Mouse (Mus musculus): ENCODE measurements around the gene Scp2. TPM values are rescaled to one million over a fixed set of nuclear protein-coding genes. Genes with fewer than 3 reads are reported as not detected.
"Not testable (repeated sequence)": the region's sequence is repeated elsewhere in the genome, so short reads cannot be mapped to it uniquely, and the experiment has no call there.

Scp2 gene
- total and polyA plus RNA-seq, 2 experiments from 2014 or later = 160 to 243 TPM

DNA sequence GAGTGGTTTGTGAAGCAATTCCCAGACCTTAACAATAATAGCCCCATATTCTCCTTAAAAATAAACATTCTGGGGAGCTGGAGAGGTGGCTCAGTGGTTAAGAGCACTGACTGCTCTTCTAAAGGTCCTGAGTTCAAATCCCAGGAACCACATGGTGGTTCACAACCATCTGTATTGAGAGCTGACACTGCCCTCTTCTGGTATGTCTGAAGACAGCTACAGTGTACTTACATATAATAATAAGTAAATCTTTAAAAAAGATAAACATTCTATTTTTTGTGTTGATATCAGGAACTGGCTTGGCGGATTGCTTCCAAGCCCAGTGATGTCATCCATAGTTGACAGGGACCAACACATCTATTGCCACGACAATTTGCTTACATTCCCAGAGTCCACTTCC lies 1.6 kb downstream of the Scp2 start:
- H3K4me3 ChIP-seq (ENCODE audit: low read depth, low read length); H3K4me1 ChIP-seq (ENCODE audit: control insufficient read depth, insufficient read depth); H3K27ac ChIP-seq (ENCODE audit: low read depth); H3K36me3 ChIP-seq (replicated peaks; ENCODE audit: control insufficient read depth, insufficient read depth, low read length); DNase-seq (ENCODE audit: low spot score); H3K4me2 ChIP-seq (ENCODE audit: low read depth, low read length); H3K9ac ChIP-seq (replicated peaks; ENCODE audit: low read depth, low read length); H3K9me3 ChIP-seq (replicated peaks; ENCODE audit: control insufficient read depth, low read length); H3K27me3 ChIP-seq (ENCODE audit: control insufficient read depth, insufficient read depth, low read length); ATAC-seq (ENCODE audit: insufficient read depth, low read depth): not testable (repeated sequence)
- peak; percentile 7; the same call in 1 of the 2 replicates for TF ChIP-seq CTCF (IDR thresholded peaks at IDR 0.05; ENCODE audit: low read depth)
- WGBS = 73% methylated on average over 2 of the region's 2 CpGs

DNA sequence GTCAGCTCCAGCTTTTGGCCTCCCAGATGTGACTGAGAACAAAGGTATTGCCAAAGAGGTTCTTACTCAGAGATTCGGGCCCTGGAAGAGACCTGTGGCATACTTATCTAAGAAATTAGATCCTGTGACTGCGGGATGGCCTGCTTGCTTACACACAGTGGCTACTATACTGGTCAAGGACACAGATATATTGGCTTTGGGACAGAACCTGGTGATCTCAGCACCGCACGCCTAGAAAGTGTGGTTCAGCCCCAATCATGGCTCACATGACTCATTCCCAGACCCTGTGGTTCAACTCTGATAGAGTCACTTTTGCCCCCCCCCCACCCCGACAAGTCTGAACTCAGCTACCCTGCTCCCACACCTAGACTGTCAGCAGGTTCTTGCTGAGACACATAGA lies 7.9 kb downstream of the Scp2 start:
- no peak overlapping the region for H3K27ac ChIP-seq (ENCODE audit: low read depth)
- no peaks in the 10 kb centered on the region for H3K9me3 ChIP-seq (replicated peaks; ENCODE audit: control insufficient read depth, low read length)
- WGBS = 73% methylated on average over 5 of the region's 5 CpGs

DNA sequence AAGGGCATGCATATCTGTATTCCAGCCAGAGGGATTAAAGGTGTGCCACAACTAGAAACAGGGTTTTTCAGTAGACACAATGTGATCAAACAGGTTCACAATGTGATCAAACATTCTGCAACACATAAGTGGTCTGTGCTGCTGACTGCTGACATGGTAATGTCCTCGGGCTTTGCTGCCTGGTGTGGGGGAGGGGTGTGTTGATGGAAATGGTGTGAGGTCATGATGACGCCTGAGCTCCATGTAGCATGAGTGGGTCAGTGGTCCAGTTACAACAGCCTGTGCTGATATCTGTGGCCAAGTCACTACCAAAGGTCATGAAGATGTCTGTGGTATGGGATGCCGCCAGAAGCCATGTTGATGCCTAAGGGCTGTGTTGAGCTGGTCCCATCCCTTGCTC lies 14.3 kb downstream of the Scp2 start:
- 71% methylated on average over 3 of the region's 3 CpGs for WGBS
- H3K9ac ChIP-seq (replicated peaks; ENCODE audit: low read depth, low read length) = no peak overlapping the region
- no peaks in the 10 kb centered on the region for H3K27me3 ChIP-seq (ENCODE audit: control insufficient read depth, insufficient read depth, low read length)
- no peaks in the 10 kb centered on the region for H3K4me1 ChIP-seq (ENCODE audit: control insufficient read depth, insufficient read depth)
- TF ChIP-seq EP300 (IDR thresholded peaks at IDR 0.05; ENCODE audit: low read depth) = no peak
- no peak for TF ChIP-seq CTCF (IDR thresholded peaks at IDR 0.05; ENCODE audit: low read depth)
- no peak overlapping the region for H3K4me3 ChIP-seq (ENCODE audit: low read depth, low read length)
- H3K9me3 ChIP-seq (replicated peaks; ENCODE audit: control insufficient read depth, low read length) = no peaks in the 10 kb centered on the region
- H3K27ac ChIP-seq (ENCODE audit: low read depth) = no peak overlapping the region
- ATAC-seq (ENCODE audit: insufficient read depth, low read depth) (no peak), DNase-seq (ENCODE audit: low spot score) (no peak)
- H3K4me2 ChIP-seq (ENCODE audit: low read depth, low read length) = no peak overlapping the region
- H3K36me3 ChIP-seq (replicated peaks; ENCODE audit: control insufficient read depth, insufficient read depth, low read length) = no peaks in the 10 kb centered on the region

More for the DNA sequence above, 7.9 kb downstream of the Scp2 start:
- Histone ChIP-seq H3K4me3 (ENCODE audit: low read depth, low read length) (no peak overlapping the region), H3K4me2 (ENCODE audit: low read depth, low read length) (no peak overlapping the region), H3K4me1 (ENCODE audit: control insufficient read depth, insufficient read depth) (no peaks in the 10 kb centered on the region), H3K36me3 (replicated peaks; ENCODE audit: control insufficient read depth, insufficient read depth, low read length) (no peaks in the 10 kb centered on the region), H3K9ac (replicated peaks; ENCODE audit: low read depth, low read length) (no peak overlapping the region), H3K27me3 (ENCODE audit: control insufficient read depth, insufficient read depth, low read length) (no peaks in the 10 kb centered on the region)
- ATAC-seq (ENCODE audit: insufficient read depth, low read depth) = no peak
- DNase-seq (ENCODE audit: low spot score) = no peak
- TF ChIP-seq CTCF (IDR thresholded peaks at IDR 0.05; ENCODE audit: low read depth) = no peak
- no peak for TF ChIP-seq EP300 (IDR thresholded peaks at IDR 0.05; ENCODE audit: low read depth)

DNA sequence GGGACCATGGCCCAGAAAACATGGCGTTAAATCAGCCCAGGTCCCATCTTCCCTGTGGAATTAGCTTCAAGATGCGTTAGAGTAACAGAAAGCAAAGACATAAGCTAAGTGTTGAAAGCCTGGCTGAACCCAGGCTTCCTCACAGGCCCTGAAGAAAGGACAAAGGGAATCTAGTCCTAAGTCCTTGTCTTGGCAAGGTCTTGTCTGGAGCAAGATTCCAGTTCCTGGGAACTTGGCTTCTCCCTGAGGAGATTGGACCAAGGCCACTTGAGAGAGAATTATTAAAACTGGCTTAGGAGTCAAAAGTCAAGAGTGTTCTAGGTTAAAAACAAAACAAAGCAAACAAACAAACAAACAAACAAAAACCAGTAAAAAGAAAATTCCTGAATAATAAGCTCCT lies 16.5 kb downstream of the Scp2 start:
- H3K36me3 ChIP-seq (replicated peaks; ENCODE audit: control insufficient read depth, insufficient read depth, low read length) = no peaks in the 10 kb centered on the region
- DNase-seq (ENCODE audit: low spot score) (no peak), ATAC-seq (ENCODE audit: insufficient read depth, low read depth) (no peak)
- no peaks in the 10 kb centered on the region for H3K9me3 ChIP-seq (replicated peaks; ENCODE audit: control insufficient read depth, low read length)
- no peak overlapping the region for H3K4me3 ChIP-seq (ENCODE audit: low read depth, low read length)
- no peak overlapping the region for H3K9ac ChIP-seq (replicated peaks; ENCODE audit: low read depth, low read length)
- H3K4me1 ChIP-seq (ENCODE audit: control insufficient read depth, insufficient read depth) = no peaks in the 10 kb centered on the region
- 67% methylated on average over 2 of the region's 2 CpGs for WGBS
- TF ChIP-seq EP300 (IDR thresholded peaks at IDR 0.05; ENCODE audit: low read depth) = no peak
- no peak overlapping the region for H3K27ac ChIP-seq (ENCODE audit: low read depth)
- no peaks in the 10 kb centered on the region for H3K27me3 ChIP-seq (ENCODE audit: control insufficient read depth, insufficient read depth, low read length)
- no peak overlapping the region for H3K4me2 ChIP-seq (ENCODE audit: low read depth, low read length)

DNA sequence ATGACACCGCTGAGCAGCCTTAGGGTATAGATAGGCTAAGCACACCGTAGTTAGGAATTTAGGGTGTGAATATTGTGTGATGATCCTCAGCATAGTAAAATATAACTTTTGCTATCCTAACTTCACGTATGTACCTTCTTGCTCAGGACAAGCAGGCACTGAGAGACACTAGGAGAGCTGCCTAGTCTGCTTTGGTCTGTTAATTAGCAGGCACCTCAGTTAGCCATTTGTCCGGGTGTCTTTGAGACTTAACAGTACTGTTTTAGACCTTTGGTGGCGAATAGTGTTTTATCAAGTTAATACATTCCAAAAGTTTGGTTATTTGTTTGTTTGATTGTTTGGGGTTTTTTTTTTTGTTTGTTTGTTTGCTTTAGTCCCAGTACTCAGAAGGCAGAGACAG lies 17.3 kb downstream of the Scp2 start:
- no peak for ATAC-seq (ENCODE audit: insufficient read depth, low read depth)
- DNase-seq (ENCODE audit: low spot score) = no peak
- Histone ChIP-seq H3K4me2 (ENCODE audit: low read depth, low read length) (no peak overlapping the region), H3K27me3 (ENCODE audit: control insufficient read depth, insufficient read depth, low read length) (no peaks in the 10 kb centered on the region), H3K9ac (replicated peaks; ENCODE audit: low read depth, low read length) (no peak overlapping the region), H3K27ac (ENCODE audit: low read depth) (no peak overlapping the region), H3K4me1 (ENCODE audit: control insufficient read depth, insufficient read depth) (no peaks in the 10 kb centered on the region), H3K4me3 (ENCODE audit: low read depth, low read length) (no peak overlapping the region), H3K36me3 (replicated peaks; ENCODE audit: control insufficient read depth, insufficient read depth, low read length) (no peaks in the 10 kb centered on the region), H3K9me3 (replicated peaks; ENCODE audit: control insufficient read depth, low read length) (no peaks in the 10 kb centered on the region)
- 82% methylated on average over 5 of the region's 5 CpGs for WGBS
- TF ChIP-seq CTCF (IDR thresholded peaks at IDR 0.05; ENCODE audit: low read depth) = no peak
- TF ChIP-seq EP300 (IDR thresholded peaks at IDR 0.05; ENCODE audit: low read depth) = no peak

DNA sequence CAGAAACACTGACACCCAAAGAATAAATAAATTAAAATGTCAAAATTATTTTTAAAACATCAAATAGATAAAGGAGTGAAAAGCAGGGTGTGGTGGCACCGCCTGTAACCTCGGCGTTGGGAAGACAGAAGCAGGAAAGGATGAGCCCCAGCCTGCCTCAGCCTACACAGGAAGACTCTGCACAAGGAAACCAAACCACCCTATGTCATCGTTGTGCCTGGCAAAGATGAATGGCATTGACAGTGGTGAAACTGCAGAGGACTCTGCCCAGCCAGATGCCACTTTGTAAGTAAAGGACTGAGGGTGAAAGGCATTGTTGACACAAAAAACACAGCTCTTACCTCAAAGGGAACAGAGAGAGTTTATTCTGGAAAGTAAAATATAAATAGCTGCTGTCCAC lies 18.5 kb downstream of the Scp2 start:
- H3K36me3 ChIP-seq (replicated peaks; ENCODE audit: control insufficient read depth, insufficient read depth, low read length) = no peaks in the 10 kb centered on the region
- no peak for DNase-seq (ENCODE audit: low spot score)
- 85% methylated on average over 4 of the region's 4 CpGs for WGBS
- TF ChIP-seq EP300 (IDR thresholded peaks at IDR 0.05; ENCODE audit: low read depth) (no peak), CTCF (IDR thresholded peaks at IDR 0.05; ENCODE audit: low read depth) (no peak)
- no peaks in the 10 kb centered on the region for H3K9me3 ChIP-seq (replicated peaks; ENCODE audit: control insufficient read depth, low read length)
- ATAC-seq (ENCODE audit: insufficient read depth, low read depth) = no peak
- no peaks in the 10 kb centered on the region for H3K27me3 ChIP-seq (ENCODE audit: control insufficient read depth, insufficient read depth, low read length)
- no peak overlapping the region for H3K4me2 ChIP-seq (ENCODE audit: low read depth, low read length)
- H3K27ac ChIP-seq (ENCODE audit: low read depth) = no peak overlapping the region
- H3K4me1 ChIP-seq (ENCODE audit: control insufficient read depth, insufficient read depth) = no peaks in the 10 kb centered on the region
- H3K9ac ChIP-seq (replicated peaks; ENCODE audit: low read depth, low read length) = no peak overlapping the region
- no peak overlapping the region for H3K4me3 ChIP-seq (ENCODE audit: low read depth, low read length)

All from heart, postnatal 0 days (tissue).